Mouse (Mus musculus): ENCODE measurements at regions not wholly inside any gene's neighbourhood (a gene's known extent, or its start where the extent isn't known, plus 50 kb on each side); places are given as distances from the start of the nearest gene placed in this dataset.

GRCm38 (mm10) chr9:102782926-102783850, 51.5 kb upstream of the Ryk start:
- no peak for DNase-seq (ENCODE audit: low spot score)

- DNase-seq (ENCODE audit: low spot score) = peak; percentile 71
These were observed 50.2 kb upstream of the Ryk start for GRCm38 (mm10) chr9:102784329-102785026.
